Mouse (Mus musculus): ENCODE results near the gene Spef2. TPM values are rescaled to one million over a fixed set of nuclear protein-coding genes. Genes with fewer than 3 reads are reported as not detected.
"Not testable (repeated sequence)": the region's sequence is repeated elsewhere in the genome, so short reads cannot be mapped to it uniquely, and the experiment has no call there.

Spef2 gene
- polyA plus RNA-seq, 1 experiment from 2014 or later: 0.94 TPM

DNA sequence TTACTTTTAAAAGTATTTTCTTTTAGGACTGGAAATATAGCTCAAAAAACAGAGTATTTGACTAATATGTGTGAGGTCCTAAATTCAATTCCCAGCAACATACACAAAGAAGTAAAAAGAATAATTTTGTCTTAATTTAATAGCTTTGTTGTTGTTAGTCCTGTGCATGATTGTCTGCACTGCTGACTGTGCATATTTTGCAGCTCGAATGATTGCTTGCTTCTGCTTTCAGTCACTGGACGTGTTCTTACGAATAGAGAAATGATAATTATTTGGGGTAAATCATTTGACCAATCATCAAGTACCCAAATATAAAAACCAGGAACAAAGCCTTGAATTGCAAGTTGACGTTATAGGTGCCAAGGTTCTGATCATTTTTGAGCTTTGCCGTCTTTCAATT lies 57.8 kb downstream of the Spef2 start:
- Histone ChIP-seq H3K4me1 (replicated peaks; ENCODE audit: control insufficient read depth, insufficient read depth, low read length) (no peaks in the 10 kb centered on the region), H3K9ac (ENCODE audit: low read length) (no peak overlapping the region), H3K27me3 (ENCODE audit: control insufficient read depth, insufficient read depth, low read length) (no peaks in the 10 kb centered on the region), H3K9me3 (ENCODE audit: control insufficient read depth, low read length) (no peaks in the 10 kb centered on the region), H3K4me3 (ENCODE audit: low read depth, low read length) (no peak overlapping the region), H3K27ac (ENCODE audit: low read depth, low read length) (no peak overlapping the region), H3K36me3 (ENCODE audit: control insufficient read depth, insufficient read depth, low read length) (no peaks in the 10 kb centered on the region), H3K4me2 (ENCODE audit: low read depth, low read length, severe bottlenecking) (no peak overlapping the region)
- DNase-seq (ENCODE audit: low spot score) (no peak), ATAC-seq (replicated peaks; ENCODE audit: low FRiP score) (no peak)
- 91% methylated on average over 5 of the region's 5 CpGs for WGBS

DNA sequence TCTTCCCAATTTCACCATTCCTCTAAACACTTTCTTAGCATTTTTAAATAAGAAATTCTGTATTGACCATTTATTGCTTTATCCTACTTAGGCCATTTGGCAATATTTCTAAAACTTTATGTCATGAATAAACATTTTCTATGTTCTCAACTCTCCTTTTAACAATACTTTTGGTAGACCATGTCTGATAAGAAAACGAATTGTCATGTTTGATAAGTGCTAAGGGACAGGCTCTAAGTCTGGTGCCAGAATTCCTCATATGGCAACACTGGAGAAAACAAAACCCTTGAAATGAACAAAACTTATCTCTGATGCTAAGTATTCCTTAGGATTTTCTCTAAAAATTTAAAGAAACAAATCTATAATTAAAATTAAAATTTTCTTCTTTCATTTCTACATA lies 58.2 kb downstream of the Spef2 start:
- no peak overlapping the region for H3K9ac ChIP-seq (ENCODE audit: low read length)
- no peaks in the 10 kb centered on the region for H3K4me1 ChIP-seq (replicated peaks; ENCODE audit: control insufficient read depth, insufficient read depth, low read length)
- H3K27ac ChIP-seq (ENCODE audit: low read depth, low read length): no peak overlapping the region
- DNase-seq (ENCODE audit: low spot score): no peak
- H3K4me3 ChIP-seq (ENCODE audit: low read depth, low read length): no peak overlapping the region
- 77% methylated on average over 1 of the region's 1 CpGs for WGBS
- no peak overlapping the region for H3K4me2 ChIP-seq (ENCODE audit: low read depth, low read length, severe bottlenecking)
- H3K36me3 ChIP-seq (ENCODE audit: control insufficient read depth, insufficient read depth, low read length): no peaks in the 10 kb centered on the region
- H3K9me3 ChIP-seq (ENCODE audit: control insufficient read depth, low read length): no peaks in the 10 kb centered on the region
- no peak for ATAC-seq (replicated peaks; ENCODE audit: low FRiP score)
- H3K27me3 ChIP-seq (ENCODE audit: control insufficient read depth, insufficient read depth, low read length): no peaks in the 10 kb centered on the region

DNA sequence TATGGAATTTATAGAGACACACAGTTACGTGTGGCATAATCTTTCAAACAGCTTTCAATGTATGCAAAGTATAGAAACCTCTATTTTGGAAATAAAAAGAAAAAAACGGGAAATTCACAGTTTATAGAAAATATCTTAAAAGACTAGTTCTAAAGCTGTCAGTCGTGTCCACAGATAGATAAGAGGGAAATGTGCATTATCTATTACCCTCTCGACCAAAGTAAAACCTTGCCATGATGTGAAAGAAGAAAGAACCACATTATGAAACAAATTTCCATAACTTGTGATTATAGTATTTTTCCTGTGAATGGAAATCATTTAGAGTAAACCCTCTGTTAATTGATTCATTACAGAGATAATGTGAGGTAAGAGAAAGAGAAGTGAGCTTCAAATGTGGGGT lies 65.2 kb downstream of the Spef2 start:
- Histone ChIP-seq H3K4me1 (replicated peaks; ENCODE audit: control insufficient read depth, insufficient read depth, low read length) (no peaks in the 10 kb centered on the region), H3K4me2 (ENCODE audit: low read depth, low read length, severe bottlenecking) (no peak overlapping the region), H3K27ac (ENCODE audit: low read depth, low read length) (no peak overlapping the region), H3K4me3 (ENCODE audit: low read depth, low read length) (no peak overlapping the region), H3K27me3 (ENCODE audit: control insufficient read depth, insufficient read depth, low read length) (no peaks in the 10 kb centered on the region), H3K9ac (ENCODE audit: low read length) (no peak overlapping the region), H3K9me3 (ENCODE audit: control insufficient read depth, low read length) (no peaks in the 10 kb centered on the region), H3K36me3 (ENCODE audit: control insufficient read depth, insufficient read depth, low read length) (no peaks in the 10 kb centered on the region)
- no peak for DNase-seq (ENCODE audit: low spot score)
- WGBS: 86% methylated on average over 4 of the region's 4 CpGs
- ATAC-seq (replicated peaks; ENCODE audit: low FRiP score): no peak

DNA sequence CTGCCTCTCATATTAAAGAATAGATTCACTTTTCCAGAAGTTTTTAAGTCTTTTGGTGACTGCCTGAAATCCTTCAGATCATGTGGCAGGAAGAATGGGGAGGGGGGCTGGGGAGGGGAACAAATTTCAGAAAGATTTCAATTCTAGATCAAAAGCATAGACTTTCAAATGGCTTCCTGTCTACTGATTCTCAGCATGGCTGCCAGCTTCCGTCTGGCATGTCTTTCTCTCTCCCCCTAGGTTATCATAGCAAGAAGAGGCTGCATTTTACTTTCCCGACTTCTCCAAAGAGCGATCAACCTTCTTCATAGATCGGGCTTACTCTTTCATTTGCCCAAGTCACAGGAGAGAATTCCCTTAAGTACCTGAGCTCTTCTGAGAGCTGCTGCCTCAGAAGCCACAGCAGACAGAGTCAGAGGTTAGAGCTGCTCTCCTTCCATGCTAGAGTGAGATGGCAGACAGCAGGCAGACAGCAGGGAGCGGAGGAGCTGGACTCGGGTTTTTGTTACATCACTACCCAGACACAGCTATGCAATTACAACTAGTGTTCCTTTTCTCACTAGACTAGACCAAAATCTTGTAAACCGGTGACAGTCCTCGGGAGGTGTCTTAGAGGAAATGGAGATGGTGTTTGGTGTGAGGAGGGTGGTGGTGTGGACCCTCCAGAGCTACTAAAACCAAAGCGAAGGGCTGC lies 71.2 kb downstream of the Spef2 start:
- DNase-seq (ENCODE audit: low spot score) (no peak), ATAC-seq (replicated peaks; ENCODE audit: low FRiP score) (no peak)
- Histone ChIP-seq H3K27ac (ENCODE audit: low read depth, low read length) (no peak overlapping the region), H3K4me2 (ENCODE audit: low read depth, low read length, severe bottlenecking) (no peak overlapping the region), H3K4me3 (ENCODE audit: low read depth, low read length) (no peak overlapping the region), H3K9me3 (ENCODE audit: control insufficient read depth, low read length) (no peaks in the 10 kb centered on the region), H3K36me3 (ENCODE audit: control insufficient read depth, insufficient read depth, low read length) (no peaks in the 10 kb centered on the region), H3K4me1 (replicated peaks; ENCODE audit: control insufficient read depth, insufficient read depth, low read length) (no peaks in the 10 kb centered on the region), H3K9ac (ENCODE audit: low read length) (no peak overlapping the region), H3K27me3 (ENCODE audit: control insufficient read depth, insufficient read depth, low read length) (no peaks in the 10 kb centered on the region)
- WGBS: 81% methylated on average over 9 of the region's 9 CpGs

DNA sequence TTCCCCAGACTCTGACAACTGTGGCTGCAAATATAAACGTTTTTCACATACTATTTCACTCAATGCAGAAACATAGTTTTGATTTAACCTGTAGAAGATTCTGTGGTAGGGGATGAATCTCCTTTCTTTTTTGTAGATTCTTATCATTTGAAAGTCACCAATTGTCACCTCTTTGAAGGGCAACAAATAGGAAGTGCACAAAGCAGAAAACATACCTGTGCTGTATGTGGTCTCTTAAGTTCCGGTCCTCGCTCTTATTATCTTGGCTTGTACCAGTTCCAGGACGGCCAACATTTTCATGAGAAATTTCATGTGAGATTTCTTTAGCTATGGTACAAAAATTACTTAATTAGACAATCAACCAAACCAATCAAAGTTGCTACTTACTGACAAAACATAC lies 80.1 kb downstream of the Spef2 start:
- no peak overlapping the region for H3K9ac ChIP-seq (ENCODE audit: low read length)
- no peak for ATAC-seq (replicated peaks; ENCODE audit: low FRiP score)
- WGBS: 88% methylated on average over 4 of the region's 4 CpGs

DNA sequence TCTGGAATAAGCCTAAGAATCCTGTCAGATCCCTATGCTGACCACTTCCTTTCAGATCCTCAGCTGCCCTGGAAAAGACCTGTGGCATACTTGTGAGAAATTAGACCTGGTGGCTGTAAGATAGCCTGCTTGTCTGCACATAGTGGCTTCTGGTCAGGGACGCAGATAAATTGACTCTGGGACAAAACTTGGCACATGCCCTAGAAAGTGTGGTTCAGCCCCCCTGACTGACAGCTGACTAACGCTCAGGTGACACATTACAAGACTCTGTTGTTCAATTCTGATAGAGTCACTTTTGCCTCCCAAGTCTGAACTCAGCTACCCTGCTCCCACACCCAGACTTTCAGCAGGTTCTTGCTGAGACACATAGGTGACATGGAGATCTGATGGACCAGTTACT lies 83.7 kb downstream of the Spef2 start:
- not testable (repeated sequence) for H3K9ac ChIP-seq (ENCODE audit: low read length); ATAC-seq (replicated peaks; ENCODE audit: low FRiP score)
- WGBS: 96% methylated on average over 2 of the region's 2 CpGs

More for the DNA sequence above, 80.1 kb downstream of the Spef2 start:
- Histone ChIP-seq H3K27me3 (ENCODE audit: control insufficient read depth, insufficient read depth, low read length) (no peaks in the 10 kb centered on the region), H3K4me2 (ENCODE audit: low read depth, low read length, severe bottlenecking) (no peak overlapping the region), H3K27ac (ENCODE audit: low read depth, low read length) (no peak overlapping the region), H3K36me3 (ENCODE audit: control insufficient read depth, insufficient read depth, low read length) (no peaks in the 10 kb centered on the region), H3K9me3 (ENCODE audit: control insufficient read depth, low read length) (no peaks in the 10 kb centered on the region), H3K4me1 (replicated peaks; ENCODE audit: control insufficient read depth, insufficient read depth, low read length) (no peaks in the 10 kb centered on the region), H3K4me3 (ENCODE audit: low read depth, low read length) (no peak overlapping the region)
- no peak for DNase-seq (ENCODE audit: low spot score)

DNA sequence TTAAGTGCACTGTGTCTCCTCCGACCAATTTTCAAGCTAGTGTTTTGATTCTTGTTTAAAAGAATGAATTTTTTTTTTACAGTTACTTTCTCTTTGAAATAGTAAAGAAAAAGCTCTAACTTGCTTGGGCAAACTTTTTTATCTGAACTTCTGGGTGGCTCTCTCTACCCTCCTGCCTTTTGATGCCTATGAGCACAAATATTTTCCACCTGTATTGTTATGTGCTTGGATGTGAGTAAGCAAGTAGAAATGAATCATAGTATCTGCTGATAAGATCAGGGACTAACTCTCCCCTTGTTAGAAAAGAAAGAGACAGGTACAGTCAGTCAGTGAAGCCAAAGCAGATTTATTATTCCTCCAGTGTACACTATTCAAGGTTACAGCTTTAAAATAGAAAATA lies 87.5 kb downstream of the Spef2 start:
- Histone ChIP-seq H3K4me2 (ENCODE audit: low read depth, low read length, severe bottlenecking) (no peak overlapping the region), H3K4me1 (replicated peaks; ENCODE audit: control insufficient read depth, insufficient read depth, low read length) (no peaks in the 10 kb centered on the region), H3K27me3 (ENCODE audit: control insufficient read depth, insufficient read depth, low read length) (no peaks in the 10 kb centered on the region), H3K9ac (ENCODE audit: low read length) (no peak overlapping the region), H3K9me3 (ENCODE audit: control insufficient read depth, low read length) (no peaks in the 10 kb centered on the region), H3K4me3 (ENCODE audit: low read depth, low read length) (no peak overlapping the region), H3K36me3 (ENCODE audit: control insufficient read depth, insufficient read depth, low read length) (no peaks in the 10 kb centered on the region), H3K27ac (ENCODE audit: low read depth, low read length) (no peak overlapping the region)
- DNase-seq (ENCODE audit: low spot score) (no peak), ATAC-seq (replicated peaks; ENCODE audit: low FRiP score) (no peak)
- 91% methylated on average over 1 of the region's 1 CpGs for WGBS

More for the DNA sequence above, 83.7 kb downstream of the Spef2 start:
- not testable (repeated sequence) for H3K4me1 ChIP-seq (replicated peaks; ENCODE audit: control insufficient read depth, insufficient read depth, low read length); H3K27me3 ChIP-seq (ENCODE audit: control insufficient read depth, insufficient read depth, low read length); H3K27ac ChIP-seq (ENCODE audit: low read depth, low read length); H3K4me3 ChIP-seq (ENCODE audit: low read depth, low read length); H3K9me3 ChIP-seq (ENCODE audit: control insufficient read depth, low read length); H3K4me2 ChIP-seq (ENCODE audit: low read depth, low read length, severe bottlenecking); DNase-seq (ENCODE audit: low spot score); H3K36me3 ChIP-seq (ENCODE audit: control insufficient read depth, insufficient read depth, low read length)

DNA sequence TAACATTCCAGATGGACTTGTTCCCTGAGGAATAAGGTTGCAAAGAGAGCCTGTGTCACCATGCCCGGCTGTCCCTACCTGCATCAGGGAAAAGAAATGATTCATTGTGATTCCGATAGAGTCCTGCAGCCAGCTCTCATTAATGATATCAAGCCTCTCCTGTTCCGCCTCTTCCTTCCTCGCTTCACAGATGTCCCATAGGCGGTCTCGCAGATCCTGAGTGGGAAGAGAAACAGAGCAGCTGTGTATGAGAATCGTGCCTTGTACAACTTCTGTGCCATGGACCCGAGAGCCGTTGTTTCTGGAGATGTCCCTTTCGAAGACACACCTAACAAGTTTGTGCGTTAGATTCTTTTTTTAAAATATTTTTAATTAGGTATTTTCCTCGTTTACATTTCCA lies 114.2 kb downstream of the Spef2 start:
- H3K36me3 ChIP-seq (ENCODE audit: control insufficient read depth, insufficient read depth, low read length): no peaks in the 10 kb centered on the region
- ATAC-seq (replicated peaks; ENCODE audit: low FRiP score): no peak

DNA sequence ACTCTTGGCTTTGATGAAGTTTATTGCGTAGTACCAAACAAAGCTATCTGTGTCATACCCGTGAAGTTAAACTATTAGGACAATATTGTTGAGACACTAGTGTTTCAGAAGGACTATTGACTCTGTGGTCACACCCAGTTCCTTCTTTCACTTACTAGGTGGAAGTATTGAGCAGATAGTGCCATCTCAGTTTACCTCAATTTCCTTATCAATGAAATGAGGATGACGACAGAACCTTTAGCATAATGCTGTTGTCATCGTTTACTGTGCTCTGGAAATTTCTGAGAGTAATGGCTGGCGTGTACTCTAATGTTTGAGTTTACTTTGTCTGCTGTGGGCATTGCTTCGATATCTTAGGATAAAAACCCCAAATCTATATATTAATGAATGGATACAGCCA lies 117.0 kb downstream of the Spef2 start:
- no peak for ATAC-seq (replicated peaks; ENCODE audit: low FRiP score)
- Histone ChIP-seq H3K36me3 (ENCODE audit: control insufficient read depth, insufficient read depth, low read length) (no peaks in the 10 kb centered on the region), H3K27me3 (ENCODE audit: control insufficient read depth, insufficient read depth, low read length) (no peaks in the 10 kb centered on the region), H3K9ac (ENCODE audit: low read length) (no peak overlapping the region), H3K27ac (ENCODE audit: low read depth, low read length) (no peak overlapping the region), H3K9me3 (ENCODE audit: control insufficient read depth, low read length) (no peaks in the 10 kb centered on the region), H3K4me3 (ENCODE audit: low read depth, low read length) (no peak overlapping the region), H3K4me2 (ENCODE audit: low read depth, low read length, severe bottlenecking) (no peak overlapping the region), H3K4me1 (replicated peaks; ENCODE audit: control insufficient read depth, insufficient read depth, low read length) (no peaks in the 10 kb centered on the region)
- DNase-seq (ENCODE audit: low spot score): no peak
- 91% methylated on average over 6 of the region's 6 CpGs for WGBS

More for the DNA sequence above, 114.2 kb downstream of the Spef2 start:
- WGBS: 92% methylated on average over 12 of the region's 12 CpGs
- H3K27ac ChIP-seq (ENCODE audit: low read depth, low read length): no peak overlapping the region
- H3K4me2 ChIP-seq (ENCODE audit: low read depth, low read length, severe bottlenecking): no peak overlapping the region
- no peaks in the 10 kb centered on the region for H3K9me3 ChIP-seq (ENCODE audit: control insufficient read depth, low read length)
- H3K4me1 ChIP-seq (replicated peaks; ENCODE audit: control insufficient read depth, insufficient read depth, low read length): no peaks in the 10 kb centered on the region
- no peak overlapping the region for H3K9ac ChIP-seq (ENCODE audit: low read length)
- no peaks in the 10 kb centered on the region for H3K27me3 ChIP-seq (ENCODE audit: control insufficient read depth, insufficient read depth, low read length)
- no peak for DNase-seq (ENCODE audit: low spot score)
- no peak overlapping the region for H3K4me3 ChIP-seq (ENCODE audit: low read depth, low read length)

All from forebrain, embryonic 11.5 days (tissue).